Mouse (Mus musculus) kidney, postnatal 25 days (tissue): ENCODE measurements around the gene Abcc9.
A peak's percentile ranks its signal among the peaks of the same experiment; 100 is the strongest.

Experiments
- DNase-seq, 2 experiments: peaks; one replicate each; pipeline ENCODE4 v3.0.0; 2021; ENCODE audit warnings: mixed read lengths in 2 of 2

Abcc9 gene

GRCm38 (mm10) chr6:142542800-142543175 lies 159.3 kb downstream of the Abcc9 start:
- DNase-seq, result no peak

GRCm38 (mm10) chr6:142542082-142542799 lies 159.9 kb downstream of the Abcc9 start:
- DNase-seq, result no peak

- no peak for DNase-seq
These were observed 161.5 kb downstream of the Abcc9 start for GRCm38 (mm10) chr6:142540561-142541160.

GRCm38 (mm10) chr6:142540131-142540530 lies 162.0 kb downstream of the Abcc9 start:
- DNase-seq, result no peak

GRCm38 (mm10) chr6:142538503-142538902 lies 163.6 kb downstream of the Abcc9 start:
- DNase-seq, result peak; percentile 76 to 89
